21 mouse cellular contexts compared by ENCODE assay signal in genomic region chr19:7116038-7116731, GRCm38 (mm10). TPM values are rescaled to one million over a fixed set of nuclear protein-coding genes. Genes with fewer than 3 reads are reported as not detected.
A peak's percentile ranks its signal among the peaks of the same experiment; 100 is the strongest.
DNase-seq lines count a peak whose midpoint lies in the region; ATAC-seq lines count a peak whose summit lies in the region.
"Had no signal": no experiment of that assay in that cellular context is flagged by ENCODE, and none has a peak within 500 bp of the region (broad histone marks: within the 10 kb centered on the region; RNA-seq: fewer than 3 reads in every experiment).

No protein-coding gene starts in this region.

- no peaks in the 10 kb centered on the region for H3K9me3 ChIP-seq in limb, embryonic 10.5 days (replicated peaks)
- H3K9me3 ChIP-seq: embryonic facial prominence, embryonic 13.5 days; neural tube, embryonic 13.5 days had no signal

- ATAC-seq in CD4-positive, CD25-positive, alpha-beta regulatory T cell, adult 4 months, result no peak
- peak; percentile 79 for ATAC-seq in megakaryocyte, adult 5-6 weeks (ENCODE audit: poor library complexity, severe bottlenecking)
- ATAC-seq: inflammation-experienced regulatory T-cells, adult 6 months; midbrain, embryonic 16.5 days had no signal

- WGBS in limb, embryonic 10.5 days, result 85% methylated on average over 4 of the region's 4 CpGs

- peaks cover 87% of the 10 kb centered on the region for H3K4me1 ChIP-seq in limb, embryonic 10.5 days

- H3K27me3 ChIP-seq in limb, embryonic 10.5 days (ENCODE audit: low read depth, poor library complexity, severe bottlenecking), result peaks cover 82% of the 10 kb centered on the region

- no peak overlapping the region for H3K4me3 ChIP-seq in limb, embryonic 10.5 days
- H3K4me3 ChIP-seq: embryonic facial prominence, embryonic 13.5 days; neural tube, embryonic 13.5 days had no signal

- H3K27ac ChIP-seq in limb, embryonic 10.5 days, result peak overlapping the region; percentile 79
- H3K27ac ChIP-seq: embryonic facial prominence, embryonic 13.5 days had no signal

- no peaks in the 10 kb centered on the region for H3K36me3 ChIP-seq in limb, embryonic 10.5 days
- H3K36me3 ChIP-seq: embryonic facial prominence, embryonic 13.5 days; neural tube, embryonic 13.5 days had no signal

- peak; percentile 12 for DNase-seq in CD4-positive, CD25-positive, alpha-beta regulatory T cell, adult 2 months (ENCODE audit: low read depth, low spot score)
- DNase-seq in 416B (ENCODE audit: low read depth), result peak; percentile 83
- no peak for DNase-seq in limb, embryonic 10.5 days (ENCODE audit: low spot score)
- DNase-seq in testis, postnatal 10 days (ENCODE audit: low spot score), result no peak
- no peak for DNase-seq in lung, postnatal 36 days
- DNase-seq in ovary, postnatal 14 days (ENCODE audit: low spot score), result no peak
- DNase-seq: adrenal gland, postnatal 10 days; cerebellum, postnatal 14 days; heart, adult 18-20 months; heart, postnatal 14 days; kidney, postnatal 14 days; left cerebral cortex, postnatal 4 days; lung, postnatal 10 days; retina, postnatal 1 day; spleen, adult 18-20 months had no signal

RNA-seq across cellular contexts. Expression of gene Flrt1, which starts 10.7 kb away (rescaled TPM):
- polyA plus RNA-seq in CD4-positive, CD25-positive, alpha-beta regulatory T cell, adult 4 months (2017; shearing (Covaris generic)), result under 1 TPM in 1 of 2 experiments, not detected in 1; 0.22 TPM
- polyA plus RNA-seq in limb, embryonic 10.5 days (2016; fragmentation: Nextera tagmentation; extraction: Ambion mirVana), result 0.54 and 1.6 TPM in 2 replicates
- not detected in 2 replicates for total RNA-seq in megakaryocyte, adult 5-6 weeks (2015)
- total RNA-seq in megakaryocyte, adult 5-6 weeks (2017), result not detected in 2 replicates

RNA-seq across cellular contexts. Expression of gene Macrod1, which starts 59.6 kb away (rescaled TPM):
- polyA plus RNA-seq in CD4-positive, CD25-positive, alpha-beta regulatory T cell, adult 4 months (2017; shearing (Covaris generic)), result 1 to 10 TPM in 1 of 2 experiments, not detected in 1; 2.3 TPM
- polyA plus RNA-seq in limb, embryonic 10.5 days (2016; fragmentation: Nextera tagmentation; extraction: Ambion mirVana), result 2.8 and 4.4 TPM in 2 replicates
- 0.69 and 3.7 TPM in 2 replicates for total RNA-seq in megakaryocyte, adult 5-6 weeks (2015)
- total RNA-seq in megakaryocyte, adult 5-6 weeks (2017), result 0.66 and 0.77 TPM in 2 replicates

Comparison
In these comparisons a context has a peak if more than half of its experiments do, and no peak if none do; other contexts are left out.
1. DNase-seq: peak in CD4-positive, CD25-positive, alpha-beta regulatory T cell, adult 2 months (single experiment) and 416B (single experiment); none in limb, embryonic 10.5 days (single experiment), testis, postnatal 10 days (single experiment), lung, postnatal 36 days (single experiment) and ovary, postnatal 14 days (single experiment).